In genomic region chr10:58675533-58675932, GRCm38 (mm10) we compare ENCODE assay signal across 8 mouse cellular contexts. TPM values are rescaled to one million over a fixed set of nuclear protein-coding genes. Genes with fewer than 3 reads are reported as not detected.
DNase-seq lines count a peak whose midpoint lies in the region; ATAC-seq lines count a peak whose summit lies in the region.

Gene Edar, minus strand, starts transcription at chr10:58675654.

- H3K27me3 ChIP-seq in embryonic facial prominence, embryonic 15.5 days: 0 out of 2 replicates have a peak, but pooled peaks cover 4% of the 10 kb centered on the region
- H3K27me3 ChIP-seq in heart, embryonic 11.5 days (ENCODE audit: control insufficient read depth, insufficient read depth, low read length): peaks cover 6% of the 10 kb centered on the region
- H3K27me3 ChIP-seq in kidney, embryonic 14.5 days (ENCODE audit: control insufficient read depth, insufficient read depth, low read length): 0 out of 2 replicates have a peak, but pooled peaks cover 2% of the 10 kb centered on the region
- no peaks in the 10 kb centered on the region for H3K27me3 ChIP-seq in limb, embryonic 15.5 days
- peaks cover 6% of the 10 kb centered on the region; the same call in 1 of the 2 replicates for H3K27me3 ChIP-seq in midbrain, embryonic 16.5 days (ENCODE audit: control insufficient read depth, insufficient read depth, low read depth, low read length)

- H3K9me3 ChIP-seq in embryonic facial prominence, embryonic 15.5 days (replicated peaks): no peaks in the 10 kb centered on the region
- H3K9me3 ChIP-seq in heart, embryonic 11.5 days (replicated peaks; ENCODE audit: control insufficient read depth, low read length): no peaks in the 10 kb centered on the region
- no peaks in the 10 kb centered on the region for H3K9me3 ChIP-seq in kidney, embryonic 14.5 days (ENCODE audit: control insufficient read depth, low read length)
- no peaks in the 10 kb centered on the region for H3K9me3 ChIP-seq in limb, embryonic 15.5 days
- no peaks in the 10 kb centered on the region for H3K9me3 ChIP-seq in midbrain, embryonic 16.5 days (replicated peaks; ENCODE audit: control insufficient read depth, low read length, poor library complexity, severe bottlenecking)

- H3K9ac ChIP-seq in embryonic facial prominence, embryonic 15.5 days: no peak within 1 kb of the TSS
- H3K9ac ChIP-seq in heart, embryonic 11.5 days (ENCODE audit: low read depth, low read length): no peak within 1 kb of the TSS
- 0 out of 2 replicates have a peak within 1 kb of the TSS, but pooled peaks have one; percentile 18 for H3K9ac ChIP-seq in kidney, embryonic 14.5 days (ENCODE audit: low read depth, low read length)
- H3K9ac ChIP-seq in limb, embryonic 15.5 days: peak within 1 kb of the TSS; percentile 36; the same call in 1 of the 2 replicates
- no peak within 1 kb of the TSS for H3K9ac ChIP-seq in midbrain, embryonic 16.5 days (ENCODE audit: low read depth, low read length)

- H3K4me2 ChIP-seq in embryonic facial prominence, embryonic 15.5 days (replicated peaks): peak within 1 kb of the TSS; percentile 54
- peak within 1 kb of the TSS; percentile 66 for H3K4me2 ChIP-seq in heart, embryonic 11.5 days
- H3K4me2 ChIP-seq in kidney, embryonic 14.5 days (replicated peaks; ENCODE audit: low read depth, low read length): peak within 1 kb of the TSS; percentile 57
- peak within 1 kb of the TSS; percentile 57 for H3K4me2 ChIP-seq in limb, embryonic 15.5 days
- H3K4me2 ChIP-seq in midbrain, embryonic 16.5 days (ENCODE audit: low read length): peak within 1 kb of the TSS; percentile 53

- H3K4me3 ChIP-seq in embryonic facial prominence, embryonic 15.5 days (replicated peaks): peak within 1 kb of the TSS; percentile 47
- H3K4me3 ChIP-seq in heart, embryonic 11.5 days (ENCODE audit: low read depth, low read length): peak within 1 kb of the TSS; percentile 31
- H3K4me3 ChIP-seq in kidney, embryonic 14.5 days (ENCODE audit: low read length): peak within 1 kb of the TSS; percentile 31
- H3K4me3 ChIP-seq in limb, embryonic 15.5 days: peak within 1 kb of the TSS; percentile 44
- peak within 1 kb of the TSS; percentile 23 for H3K4me3 ChIP-seq in midbrain, embryonic 16.5 days (ENCODE audit: low read depth, low read length)

- H3K4me1 ChIP-seq in embryonic facial prominence, embryonic 15.5 days: peaks cover 19% of the 10 kb centered on the region; the same call in 1 of the 2 replicates
- no peaks in the 10 kb centered on the region for H3K4me1 ChIP-seq in heart, embryonic 11.5 days (ENCODE audit: control insufficient read depth, insufficient read depth, low read length)
- H3K4me1 ChIP-seq in kidney, embryonic 14.5 days (ENCODE audit: control insufficient read depth, insufficient read depth, low read length): no peaks in the 10 kb centered on the region
- 0 out of 2 replicates have a peak, but pooled peaks cover 9% of the 10 kb centered on the region for H3K4me1 ChIP-seq in limb, embryonic 15.5 days
- peaks cover 11% of the 10 kb centered on the region for H3K4me1 ChIP-seq in midbrain, embryonic 16.5 days (ENCODE audit: control insufficient read depth, insufficient read depth, low read length)

- 2% methylated on average over 20 of the region's 20 CpGs for WGBS in embryonic facial prominence, embryonic 15.5 days
- WGBS in heart, embryonic 11.5 days (ENCODE audit: insufficient replicate concordance): 2% methylated on average over 20 of the region's 20 CpGs
- 6% methylated on average over 20 of the region's 20 CpGs for WGBS in kidney, embryonic 14.5 days
- under 1% methylated on average over 20 of the region's 20 CpGs for WGBS in limb, embryonic 15.5 days
- 2% methylated on average over 20 of the region's 20 CpGs for WGBS in midbrain, embryonic 16.5 days

- no peak for ATAC-seq in CD4-positive, CD25-positive, alpha-beta regulatory T cell, adult 4 months
- ATAC-seq in embryonic facial prominence, embryonic 15.5 days (ENCODE audit: insufficient number of reproducible peaks, low FRiP score, low TSS enrichment, low read depth): peak; percentile 52; the same call in 1 of the 2 replicates
- peak; percentile 74; the same call in 1 of the 2 replicates for ATAC-seq in heart, embryonic 11.5 days (replicated peaks; ENCODE audit: insufficient number of reproducible peaks, low FRiP score, low TSS enrichment)
- ATAC-seq in kidney, embryonic 14.5 days (ENCODE audit: low FRiP score, low TSS enrichment): peak; percentile 86
- 0 out of 2 replicates have a peak, but pooled peaks have one; percentile 56 for ATAC-seq in limb, embryonic 15.5 days (ENCODE audit: insufficient number of reproducible peaks, low FRiP score, low TSS enrichment, low read depth)
- ATAC-seq in midbrain, embryonic 16.5 days: peak; percentile 74; the same call in 1 of the 2 replicates

- H3K36me3 ChIP-seq in embryonic facial prominence, embryonic 15.5 days: no peaks in the 10 kb centered on the region
- no peaks in the 10 kb centered on the region for H3K36me3 ChIP-seq in heart, embryonic 11.5 days (ENCODE audit: control insufficient read depth, insufficient read depth, low read length)
- no peaks in the 10 kb centered on the region for H3K36me3 ChIP-seq in kidney, embryonic 14.5 days (ENCODE audit: control insufficient read depth, insufficient read depth, low read length)
- no peaks in the 10 kb centered on the region for H3K36me3 ChIP-seq in limb, embryonic 15.5 days
- H3K36me3 ChIP-seq in midbrain, embryonic 16.5 days (ENCODE audit: control insufficient read depth, insufficient read depth, low read length): no peaks in the 10 kb centered on the region

- H3K27ac ChIP-seq in embryonic facial prominence, embryonic 15.5 days (replicated peaks): no peak within 1 kb of the TSS
- no peak within 1 kb of the TSS for H3K27ac ChIP-seq in heart, embryonic 11.5 days (ENCODE audit: low read depth, low read length)
- H3K27ac ChIP-seq in kidney, embryonic 14.5 days (ENCODE audit: low read depth, low read length): no peak within 1 kb of the TSS
- no peak within 1 kb of the TSS for H3K27ac ChIP-seq in limb, embryonic 15.5 days
- no peak within 1 kb of the TSS for H3K27ac ChIP-seq in midbrain, embryonic 16.5 days (ENCODE audit: low read length)

- peak; percentile 59 for DNase-seq in CD4-positive, CD25-positive, alpha-beta regulatory T cell, adult 2 months (ENCODE audit: low read depth, low spot score)
- peak; percentile 31 to 44 for DNase-seq in spleen, postnatal 36 days (ENCODE audit: low spot score in 2 of 2)

RNA-seq across cellular contexts. Expression of gene Edar, which starts in this region (rescaled TPM):
- not detected for polyA plus RNA-seq in CD4-positive, CD25-positive, alpha-beta regulatory T cell, adult 4 months (2017; shearing (Covaris generic))
- 2.8 and 3.0 TPM in 2 replicates for polyA plus RNA-seq in embryonic facial prominence, embryonic 15.5 days (2015; fragmentation: Nextera tagmentation; extraction: Ambion mirVana)
- polyA plus RNA-seq in heart, embryonic 11.5 days (2014; fragmentation: Nextera tagmentation; extraction: Ambion mirVana): 0.13 TPM in 1 of 2 replicates, not detected in the other
- 0.27 and 0.35 TPM in 2 replicates for polyA plus RNA-seq in kidney, embryonic 14.5 days (2014; fragmentation: Nextera tagmentation; extraction: Ambion mirVana)
- polyA plus RNA-seq in limb, embryonic 15.5 days (2015; fragmentation: Nextera tagmentation; extraction: Ambion mirVana): 2.6 and 3.4 TPM in 2 replicates
- 0.30 and 0.32 TPM in 2 replicates for polyA plus RNA-seq in midbrain, embryonic 16.5 days (2015; fragmentation: Nextera tagmentation; extraction: Ambion mirVana)

Comparison
In these comparisons a context has a peak if more than half of its experiments do, and no peak if none do; other contexts are left out.
1. Peak in ATAC-seq, H3K4me3 ChIP-seq and H3K4me2 ChIP-seq in heart, embryonic 11.5 days; RNA of the gene not detected or under 1 TPM.
2. Peak in ATAC-seq, H3K4me3 ChIP-seq, H3K9ac ChIP-seq and H3K4me2 ChIP-seq in kidney, embryonic 14.5 days; RNA of the gene not detected or under 1 TPM.
3. Peak in ATAC-seq, H3K4me3 ChIP-seq and H3K4me2 ChIP-seq in midbrain, embryonic 16.5 days; RNA of the gene not detected or under 1 TPM.